Mouse (Mus musculus) liver, embryonic 15.5 days (tissue): ENCODE results near the gene Fam19a1. TPM values are rescaled to one million over a fixed set of nuclear protein-coding genes. Genes with fewer than 3 reads are reported as not detected.

ENCODE experiments used
- ATAC-seq: fragments of 200-750 bp; cut with Nextera tagmentation; 2 replicates; pipeline ENCODE4 v1.8.0; 2017; ENCODE audit warnings: moderate number of reproducible peaks, mild to moderate bottlenecking, moderate library complexity; ENCODE audit not compliant: insufficient read depth
- H3K27ac ChIP-seq: fragments of 300-500 bp; sonication (generic); replicated peaks from 2 replicates; pipeline ENCODE4 v1.5.1; 2015; ENCODE audit warnings: mild to moderate bottlenecking, inconsistent platforms
- H3K27me3 ChIP-seq: fragments of 300-500 bp; sonication (generic); 2 replicates; pipeline ENCODE4 v1.6.1; 2015; ENCODE audit warnings: mild to moderate bottlenecking, inconsistent platforms
- H3K36me3 ChIP-seq: fragments of 300-500 bp; sonication (generic); replicated peaks from 2 replicates; pipeline ENCODE4 v1.6.1; 2015; ENCODE audit warnings: moderate library complexity, mild to moderate bottlenecking, inconsistent platforms
- H3K4me1 ChIP-seq: fragments of 300-500 bp; sonication (generic); replicated peaks from 2 replicates; pipeline ENCODE4 v1.6.1; 2015; ENCODE audit warnings: inconsistent platforms
- H3K4me2 ChIP-seq: fragments of 300-500 bp; sonication (generic); 2 replicates; pipeline ENCODE4 v1.6.1; 2015; ENCODE audit warnings: moderate library complexity, mild to moderate bottlenecking, inconsistent platforms
- H3K4me3 ChIP-seq: fragments of 300-500 bp; sonication (generic); replicated peaks from 2 replicates; pipeline ENCODE4 v1.5.1; 2015; ENCODE audit warnings: mild to moderate bottlenecking, inconsistent platforms
- H3K9ac ChIP-seq: fragments of 300-500 bp; sonication (generic); 2 replicates; pipeline ENCODE4 v1.6.1; 2015; ENCODE audit warnings: moderate library complexity, mild to moderate bottlenecking, inconsistent platforms
- H3K9me3 ChIP-seq: fragments of 300-500 bp; sonication (generic); replicated peaks from 2 replicates; pipeline ENCODE4 v1.6.1; 2016; ENCODE audit warnings: inconsistent platforms
- WGBS: fragments of 180-500 bp; shearing (Covaris S2); methylation state at CpG from one replicate; pipeline ENCODE4 v1.1.7; 2015; ENCODE audit warnings: mixed read lengths; ENCODE audit not compliant: insufficient replicate concordance; 5-methylcytosine and 5-hydroxymethylcytosine counted together
- polyA plus RNA-seq: library from polyadenylated mRNA; unstranded; fragments of >200 nt; fragmentation: Nextera tagmentation; extraction: Ambion mirVana; gene quantifications from 2 replicates; pipeline ENCODE4 v1.2.1, GENCODE M21; 2015

Gene Fam19a1
- polyA plus RNA-seq: not detected in 2 replicates

DNA sequence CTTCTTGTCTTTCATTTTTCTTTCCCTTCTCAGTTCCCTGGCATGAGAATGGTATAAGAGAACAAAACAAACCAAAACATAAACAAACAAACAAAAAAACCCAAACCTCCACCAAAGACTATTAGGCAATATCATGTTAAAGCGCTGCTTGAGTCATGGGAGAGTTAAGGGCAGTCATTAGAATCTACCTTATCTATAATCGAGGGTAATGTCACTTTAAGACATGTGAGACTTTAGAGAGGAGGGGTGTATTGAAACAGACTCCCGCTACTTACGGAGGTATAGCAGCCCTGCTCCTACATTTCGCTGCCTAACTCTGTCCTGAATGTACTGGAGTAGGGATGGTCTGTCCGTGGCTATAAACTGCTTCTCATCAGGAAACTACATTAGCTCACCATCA is at the start of gene Fam19a1:
Gene Fam19a1 (plus strand): TSS at position 301 of the 400 bp plus-strand sequence.
- H3K36me3 ChIP-seq: no peaks in the 10 kb centered on the region
- no peak within 1 kb of the TSS for H3K4me2 ChIP-seq
- H3K9me3 ChIP-seq: no peaks in the 10 kb centered on the region
- H3K4me3 ChIP-seq: no peak within 1 kb of the TSS
- ATAC-seq: no peak
- H3K27ac ChIP-seq: no peak within 1 kb of the TSS
- 27% methylated on average over 6 of the region's 6 CpGs for WGBS
- H3K4me1 ChIP-seq: no peaks in the 10 kb centered on the region
- H3K9ac ChIP-seq: no peak within 1 kb of the TSS
- H3K27me3 ChIP-seq: peaks cover 8% of the 10 kb centered on the region

DNA sequence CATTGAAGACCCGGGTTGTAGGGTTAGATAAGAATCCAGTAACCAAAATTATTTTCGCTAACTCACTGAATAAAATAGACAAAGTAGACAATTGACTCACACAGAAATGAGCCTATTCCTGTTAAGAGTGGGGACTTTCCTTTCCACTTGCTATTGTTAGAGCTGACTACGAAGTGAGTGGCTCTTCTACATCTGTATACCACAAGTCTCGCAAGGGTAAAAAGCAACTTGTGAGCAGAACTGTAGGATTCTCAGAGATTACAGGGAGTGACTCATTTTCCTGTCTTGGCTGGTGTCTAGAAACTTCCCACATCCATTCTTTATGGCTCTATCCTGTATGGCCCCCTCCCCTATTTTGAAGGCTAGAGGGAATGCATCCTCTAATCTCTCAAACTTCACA is 41.9 kb upstream of the Fam19a1 start:
- Histone ChIP-seq H3K4me2 (no peak overlapping the region), H3K36me3 (no peaks in the 10 kb centered on the region), H3K27ac (no peak overlapping the region), H3K9me3 (no peaks in the 10 kb centered on the region), H3K4me1 (no peaks in the 10 kb centered on the region), H3K27me3 (no peaks in the 10 kb centered on the region), H3K4me3 (no peak overlapping the region), H3K9ac (no peak overlapping the region)
- no peak for ATAC-seq
- WGBS: 37% methylated on average over 4 of the region's 4 CpGs

DNA sequence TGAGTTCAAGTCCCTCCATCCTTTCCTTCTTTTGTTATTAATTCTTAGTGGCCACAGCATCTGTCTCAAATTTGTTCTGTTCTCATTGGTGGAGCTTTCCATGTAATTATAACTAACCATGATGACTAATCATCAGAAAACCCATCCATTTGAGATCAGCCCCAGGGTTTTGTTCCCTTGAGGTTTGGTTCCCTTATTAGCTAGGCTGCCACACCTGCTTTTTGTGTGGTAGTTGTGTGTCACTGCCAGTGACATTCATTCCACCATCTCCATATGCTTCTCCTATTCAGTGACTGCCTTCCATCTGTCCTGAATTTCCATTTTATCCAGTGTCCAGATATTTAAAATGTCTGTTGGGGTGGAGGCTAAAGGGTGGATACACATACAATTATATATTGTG is 41.4 kb upstream of the Fam19a1 start:
- Histone ChIP-seq H3K4me3 (no peak overlapping the region), H3K36me3 (no peaks in the 10 kb centered on the region), H3K27me3 (no peaks in the 10 kb centered on the region), H3K9me3 (no peaks in the 10 kb centered on the region), H3K4me1 (no peaks in the 10 kb centered on the region), H3K27ac (no peak overlapping the region), H3K4me2 (no peak overlapping the region), H3K9ac (no peak overlapping the region)
- ATAC-seq: no peak

DNA sequence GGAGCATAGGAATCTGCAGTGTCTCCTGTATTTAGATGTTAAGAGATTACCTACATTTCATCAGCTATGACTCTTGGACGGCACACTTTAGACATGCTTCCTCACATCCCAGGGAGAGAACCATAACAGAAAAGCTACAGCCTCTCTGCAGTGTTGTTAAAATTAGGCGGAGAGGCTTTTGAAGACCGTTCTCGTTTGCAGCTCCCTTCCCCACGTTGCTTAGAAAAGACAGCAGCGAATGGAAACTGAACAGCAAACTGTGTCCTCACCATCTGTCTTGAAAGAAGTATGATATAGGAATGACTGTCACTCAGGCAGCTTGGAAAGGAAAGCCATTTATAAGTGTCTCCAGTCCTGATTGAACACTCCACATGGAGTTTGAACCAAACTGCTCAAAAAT is 23.0 kb upstream of the Fam19a1 start:
- no peak for ATAC-seq
- H3K36me3 ChIP-seq: no peaks in the 10 kb centered on the region
- no peak overlapping the region for H3K4me3 ChIP-seq
- H3K27me3 ChIP-seq: no peaks in the 10 kb centered on the region
- H3K4me1 ChIP-seq: no peaks in the 10 kb centered on the region
- no peaks in the 10 kb centered on the region for H3K9me3 ChIP-seq
- H3K4me2 ChIP-seq: no peak overlapping the region
- 59% methylated on average over 6 of the region's 6 CpGs for whole genome bisulfite sequencing
- no peak overlapping the region for H3K9ac ChIP-seq
- no peak overlapping the region for H3K27ac ChIP-seq

DNA sequence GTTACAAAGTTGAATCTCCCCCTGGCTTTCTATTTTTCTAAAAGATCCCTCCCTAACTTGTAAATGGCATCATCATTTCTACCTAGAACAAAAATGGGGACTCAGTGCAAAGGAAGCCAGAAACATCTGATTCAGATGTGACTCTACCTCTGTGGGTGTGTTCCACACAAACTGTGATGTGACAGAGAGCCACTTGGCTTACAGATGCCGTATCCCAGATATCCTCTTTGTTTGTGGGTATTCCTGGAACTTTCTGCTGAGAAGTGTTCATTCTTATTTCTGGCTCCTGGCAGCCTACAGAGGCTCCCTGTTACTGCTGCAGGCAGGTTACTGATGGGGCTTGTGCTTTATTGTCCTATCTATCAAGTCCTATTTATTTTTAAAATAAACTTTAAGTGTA is 19.2 kb upstream of the Fam19a1 start:
- Histone ChIP-seq H3K9ac (no peak overlapping the region), H3K36me3 (no peaks in the 10 kb centered on the region), H3K27me3 (no peaks in the 10 kb centered on the region), H3K27ac (no peak overlapping the region), H3K9me3 (no peaks in the 10 kb centered on the region), H3K4me3 (no peak overlapping the region), H3K4me1 (no peaks in the 10 kb centered on the region), H3K4me2 (no peak overlapping the region)
- ATAC-seq: no peak
- 76% methylated on average over 1 of the region's 1 CpGs for whole genome bisulfite sequencing

DNA sequence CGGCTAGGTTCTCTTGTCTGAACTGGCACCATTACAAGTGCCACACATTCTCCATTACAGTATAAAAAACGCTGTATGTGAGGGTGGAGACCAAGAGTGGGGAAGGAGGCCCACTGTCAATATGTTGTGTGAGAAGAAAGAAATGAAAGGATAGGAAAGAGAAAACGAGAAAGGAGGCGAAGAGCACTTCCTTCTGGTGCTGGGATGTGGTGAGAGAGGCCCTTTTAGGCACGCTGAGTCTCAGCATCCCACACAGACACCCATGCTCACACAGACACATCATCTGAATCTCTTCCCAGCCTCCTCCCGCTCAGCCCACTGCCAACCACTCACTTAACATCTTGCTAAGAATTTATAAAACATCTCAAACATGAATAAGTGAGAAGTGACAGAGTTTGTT is 14.7 kb upstream of the Fam19a1 start:
- no peaks in the 10 kb centered on the region for H3K4me1 ChIP-seq
- 60% methylated on average over 6 of the region's 6 CpGs for WGBS
- no peak for ATAC-seq
- no peak overlapping the region for H3K27ac ChIP-seq
- no peaks in the 10 kb centered on the region for H3K27me3 ChIP-seq
- no peaks in the 10 kb centered on the region for H3K9me3 ChIP-seq
- H3K4me3 ChIP-seq: no peak overlapping the region
- no peaks in the 10 kb centered on the region for H3K36me3 ChIP-seq
- no peak overlapping the region for H3K9ac ChIP-seq
- H3K4me2 ChIP-seq: no peak overlapping the region

DNA sequence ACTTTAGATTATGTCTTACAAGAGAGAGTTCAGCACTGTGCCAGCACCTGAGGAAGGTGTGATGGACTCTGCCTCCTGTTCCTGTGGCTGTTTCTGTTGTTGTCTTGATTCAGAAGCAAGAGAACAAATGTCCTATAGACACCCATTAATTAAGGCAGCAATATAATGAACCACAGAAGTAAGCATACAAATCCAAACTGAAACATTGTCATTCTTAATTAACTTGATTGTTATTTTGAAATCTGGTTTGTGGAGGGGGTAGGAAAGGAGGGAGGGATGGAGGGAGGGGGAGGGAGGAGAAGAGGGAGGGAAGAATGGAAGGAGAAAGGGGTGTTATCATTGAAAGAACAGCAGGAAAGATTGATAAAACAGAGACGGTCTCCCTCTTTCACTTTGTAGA is 1.3 kb upstream of the Fam19a1 start:
- 50% methylated on average over 1 of the region's 1 CpGs for WGBS
- peaks cover 3% of the 10 kb centered on the region for H3K27me3 ChIP-seq
- H3K27ac ChIP-seq: no peak overlapping the region
- H3K4me2 ChIP-seq: no peak overlapping the region
- no peak overlapping the region for H3K4me3 ChIP-seq
- no peaks in the 10 kb centered on the region for H3K36me3 ChIP-seq
- no peaks in the 10 kb centered on the region for H3K9me3 ChIP-seq
- no peak overlapping the region for H3K9ac ChIP-seq
- ATAC-seq: no peak
- H3K4me1 ChIP-seq: no peaks in the 10 kb centered on the region

DNA sequence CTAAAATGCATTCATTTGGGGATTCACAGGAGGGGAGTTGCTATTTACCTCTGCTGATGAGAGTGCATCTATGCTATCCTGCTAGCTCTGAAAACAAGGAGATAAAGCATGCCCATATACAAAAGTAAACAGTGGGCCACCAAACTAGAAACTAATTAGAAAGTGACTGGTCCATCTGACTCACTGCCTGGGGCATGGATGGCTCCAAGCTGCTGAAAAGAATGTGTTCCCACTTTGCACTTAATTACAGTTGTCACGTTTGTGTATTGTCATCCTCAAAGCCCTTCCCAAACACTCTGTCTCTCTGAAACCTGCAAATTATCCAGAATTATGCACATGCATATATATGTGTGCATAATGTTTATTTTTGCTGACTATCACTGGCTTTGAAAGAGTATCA is 1.2 kb downstream of the Fam19a1 start:
- WGBS: 20% methylated on average over 1 of the region's 1 CpGs
- Histone ChIP-seq H3K27ac (no peak overlapping the region), H3K27me3 (peaks cover 8% of the 10 kb centered on the region), H3K9me3 (no peaks in the 10 kb centered on the region), H3K4me1 (no peaks in the 10 kb centered on the region), H3K9ac (no peak overlapping the region), H3K36me3 (no peaks in the 10 kb centered on the region), H3K4me2 (no peak overlapping the region), H3K4me3 (no peak overlapping the region)
- ATAC-seq: no peak

DNA sequence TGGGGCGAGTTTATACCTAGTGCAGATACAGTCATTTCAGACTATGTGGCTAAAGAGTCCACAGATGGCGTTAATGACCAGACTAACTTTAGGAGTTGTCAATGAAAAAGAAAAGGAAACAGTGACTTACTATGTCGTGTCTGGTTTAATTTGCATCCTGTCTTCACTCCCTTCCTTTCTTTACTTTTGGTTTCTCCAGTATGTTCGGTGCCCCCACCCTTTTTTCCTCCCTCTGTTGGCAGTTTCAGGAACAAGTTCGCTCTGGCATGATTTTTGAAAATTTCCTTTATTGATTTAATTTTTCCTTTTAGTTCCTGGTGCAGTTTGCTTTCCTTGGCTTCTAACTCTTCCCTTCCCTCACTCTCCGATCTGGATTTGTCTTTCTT is 3.2 kb downstream of the Fam19a1 start:
- Histone ChIP-seq H3K27me3 (peaks cover 8% of the 10 kb centered on the region), H3K36me3 (no peaks in the 10 kb centered on the region), H3K9me3 (no peaks in the 10 kb centered on the region), H3K4me3 (peak overlapping the region; percentile 42), H3K4me2 (peak overlapping the region; percentile 62), H3K4me1 (no peaks in the 10 kb centered on the region), H3K27ac (no peak overlapping the region), H3K9ac (no peak overlapping the region)
- 6% methylated on average over 6 of the region's 6 CpGs for WGBS
- ATAC-seq: no peak

DNA sequence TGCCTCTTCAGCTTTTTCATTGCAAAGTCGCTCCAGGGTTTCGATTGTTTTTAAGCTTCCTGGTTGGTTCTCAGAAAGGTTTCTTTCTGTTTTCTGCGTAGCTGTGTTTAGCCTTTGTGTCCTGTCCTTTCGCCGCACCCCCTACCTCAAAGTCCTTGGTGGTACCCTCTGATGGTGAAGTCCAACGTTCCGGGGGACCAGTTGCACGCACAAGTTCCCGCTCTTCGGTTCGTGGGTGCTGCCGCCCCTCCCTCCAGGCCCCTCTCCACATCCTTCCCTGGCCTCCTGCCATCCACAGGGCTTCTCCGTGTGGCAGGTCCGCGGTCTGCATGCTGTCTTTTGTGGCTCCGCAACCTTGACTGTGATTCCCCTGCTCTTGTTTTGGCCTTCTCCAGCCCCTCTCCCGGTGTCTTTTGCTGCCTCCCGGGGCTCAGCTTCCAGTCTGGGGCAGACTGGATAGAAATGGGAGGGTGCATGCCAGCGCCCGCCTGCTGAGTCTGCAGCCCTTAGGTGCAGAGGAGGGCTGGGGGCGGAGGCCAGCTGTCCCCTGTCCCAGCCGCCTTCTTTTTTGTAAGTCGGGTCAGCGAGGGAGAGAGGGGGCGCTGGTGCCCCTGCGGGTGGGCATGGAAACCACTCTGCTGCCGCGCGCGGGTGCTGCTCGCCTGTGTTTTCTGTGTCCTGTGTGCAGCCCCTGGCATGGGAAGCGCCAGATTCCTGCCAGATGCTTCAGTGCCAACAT is 3.7 kb downstream of the Fam19a1 start:
- Histone ChIP-seq H3K4me2 (peak overlapping the region; percentile 62), H3K27ac (no peak overlapping the region), H3K27me3 (peaks cover 8% of the 10 kb centered on the region), H3K4me3 (peak overlapping the region; percentile 42), H3K9me3 (no peaks in the 10 kb centered on the region), H3K36me3 (no peaks in the 10 kb centered on the region), H3K4me1 (no peaks in the 10 kb centered on the region), H3K9ac (no peak overlapping the region)
- no peak for ATAC-seq
- WGBS: under 1% methylated on average over 32 of the region's 32 CpGs

DNA sequence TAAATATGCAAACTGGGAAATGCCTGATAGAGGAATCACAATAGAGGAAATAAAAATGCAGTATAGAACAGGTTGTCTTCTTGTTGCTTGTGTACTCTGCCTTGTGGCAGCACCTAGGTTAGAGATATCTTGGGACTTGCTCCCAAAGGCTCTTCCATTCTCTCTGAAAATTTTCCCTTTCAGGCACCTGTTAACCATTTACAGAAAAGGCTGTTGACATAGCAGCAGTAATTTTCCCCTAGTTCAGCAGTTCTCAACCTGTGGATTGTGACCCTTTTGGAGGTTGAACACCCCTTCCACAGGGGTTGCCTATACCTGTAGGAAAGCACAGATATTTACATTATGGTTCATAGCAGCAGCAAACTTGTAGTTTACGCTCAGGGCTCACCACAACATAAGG is 30.4 kb downstream of the Fam19a1 start:
- H3K4me2 ChIP-seq: no peak overlapping the region
- H3K9me3 ChIP-seq: no peaks in the 10 kb centered on the region
- no peak overlapping the region for H3K4me3 ChIP-seq
- H3K9ac ChIP-seq: no peak overlapping the region
- H3K4me1 ChIP-seq: no peaks in the 10 kb centered on the region
- ATAC-seq: no peak
- H3K27ac ChIP-seq: no peak overlapping the region
- no peaks in the 10 kb centered on the region for H3K36me3 ChIP-seq
- 63% methylated on average over 1 of the region's 1 CpGs for WGBS
- no peaks in the 10 kb centered on the region for H3K27me3 ChIP-seq

DNA sequence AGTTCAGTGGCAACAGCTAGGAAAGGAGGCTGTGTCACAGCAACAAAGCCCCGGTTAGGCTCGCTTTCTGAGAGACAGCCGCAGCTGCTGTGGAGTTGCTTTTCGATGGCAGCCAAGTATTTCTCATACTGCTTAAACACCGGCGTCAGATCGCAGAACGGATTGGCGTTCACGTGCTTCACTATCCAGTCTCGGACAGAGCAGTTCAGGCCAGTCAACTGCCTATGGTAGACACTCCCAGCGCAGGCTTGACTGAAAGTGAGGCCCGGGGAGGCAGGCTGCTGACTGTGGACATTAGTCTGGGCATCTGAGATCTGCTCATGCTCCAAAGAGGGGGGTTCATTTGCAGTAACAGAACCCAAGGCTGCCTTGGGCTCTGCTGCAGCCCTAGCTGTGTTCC is 52.4 kb downstream of the Fam19a1 start:
- no peak for ATAC-seq
- Histone ChIP-seq H3K4me1 (no peaks in the 10 kb centered on the region), H3K27me3 (no peaks in the 10 kb centered on the region), H3K4me2 (no peak overlapping the region), H3K36me3 (no peaks in the 10 kb centered on the region), H3K9ac (no peak overlapping the region), H3K4me3 (no peak overlapping the region), H3K9me3 (no peaks in the 10 kb centered on the region), H3K27ac (no peak overlapping the region)
- 78% methylated on average over 13 of the region's 13 CpGs for WGBS
